Comparison of ENCODE assay signal across 11 mouse cellular contexts in the genomic region with DNA sequence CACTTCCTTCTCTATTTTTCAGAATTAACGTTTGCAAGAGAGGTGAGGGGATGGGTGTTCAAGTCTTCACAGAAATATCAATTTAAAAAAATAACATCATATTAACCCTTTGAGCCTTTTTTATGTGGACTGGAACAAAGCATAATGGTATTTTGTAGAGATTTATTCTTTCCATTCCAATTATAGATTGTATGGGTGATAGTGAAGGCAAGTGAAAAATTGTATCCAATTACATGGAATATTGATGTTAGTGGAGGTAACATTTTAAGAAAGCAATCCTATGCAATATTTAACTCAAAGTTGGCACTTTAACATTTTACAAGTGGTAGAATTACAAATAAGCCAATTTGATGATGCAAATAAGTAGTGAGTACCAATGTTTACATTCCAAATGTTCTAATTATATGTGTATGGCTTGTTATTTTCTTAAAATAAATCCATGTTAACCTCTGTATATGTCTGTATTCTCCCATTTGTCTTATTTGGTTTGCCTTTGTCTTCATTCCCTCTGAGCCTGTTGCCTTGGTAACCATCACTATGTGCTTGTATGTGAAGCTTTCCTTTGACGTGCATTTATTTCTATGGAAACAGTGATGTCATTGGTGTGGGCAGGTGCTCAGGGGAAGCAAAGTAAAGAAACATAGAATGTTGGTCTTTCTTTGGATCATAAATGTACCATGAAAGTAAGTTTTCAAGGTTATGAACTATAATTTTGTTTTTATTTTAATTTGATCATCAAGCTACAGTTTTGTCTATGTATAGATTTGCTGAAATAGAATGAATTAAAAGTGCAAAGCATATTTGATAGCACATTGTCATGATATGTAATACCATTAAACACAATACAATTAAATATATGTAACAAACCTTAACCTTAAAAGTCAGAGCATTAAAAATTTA.
A peak's percentile ranks its signal among the peaks of the same experiment; 100 is the strongest.
DNase-seq lines count a peak whose midpoint lies in the region; ATAC-seq and TF ChIP-seq lines count a peak whose summit lies in the region.
"Had no signal": no experiment of that assay in that cellular context is flagged by ENCODE, and none has a peak within 500 bp of the region (broad histone marks: within the 10 kb centered on the region; RNA-seq: fewer than 3 reads in every experiment).

No protein-coding gene starts in this region.

- H3K4me3 ChIP-seq in hindbrain, embryonic 14.5 days (replicated peaks; ENCODE audit: low read length) = no peak overlapping the region
- H3K4me3 ChIP-seq in midbrain, embryonic 16.5 days (ENCODE audit: low read depth, low read length) = no peak overlapping the region
- no peak overlapping the region for H3K4me3 ChIP-seq in gastrocnemius, adult 2 months
- H3K4me3 ChIP-seq: embryonic facial prominence, embryonic 15.5 days; limb, embryonic 10.5 days had no signal

- peak; percentile 19 for DNase-seq in CD4-positive, CD25-positive, alpha-beta regulatory T cell, adult 2 months (ENCODE audit: low read depth, low spot score)
- peak; percentile 72 for DNase-seq in brain, embryonic 18.5 days (ENCODE audit: low read depth, low spot score)
- DNase-seq in hindbrain, embryonic 14.5 days (ENCODE audit: low spot score) = peak; percentile 81
- no peak for DNase-seq in ovary, postnatal 36 days (ENCODE audit: low spot score)
- no peak for DNase-seq in gastrocnemius, adult 2 months
- no peak for DNase-seq in kidney, postnatal 25 days

- H3K36me3 ChIP-seq in hindbrain, embryonic 14.5 days (replicated peaks; ENCODE audit: control insufficient read depth, insufficient read depth) = no peaks in the 10 kb centered on the region
- no peaks in the 10 kb centered on the region for H3K36me3 ChIP-seq in midbrain, embryonic 16.5 days (ENCODE audit: control insufficient read depth, insufficient read depth, low read length)
- H3K36me3 ChIP-seq: embryonic facial prominence, embryonic 15.5 days; limb, embryonic 10.5 days had no signal

- H3K27ac ChIP-seq in hindbrain, embryonic 14.5 days = no peak overlapping the region
- H3K27ac ChIP-seq in midbrain, embryonic 16.5 days (ENCODE audit: low read length) = no peak overlapping the region
- H3K27ac ChIP-seq in gastrocnemius, adult 2 months = no peak overlapping the region
- H3K27ac ChIP-seq: embryonic facial prominence, embryonic 15.5 days; limb, embryonic 10.5 days had no signal

- H3K4me2 ChIP-seq in hindbrain, embryonic 14.5 days (replicated peaks) = no peak overlapping the region
- H3K4me2 ChIP-seq in midbrain, embryonic 16.5 days (ENCODE audit: low read length) = no peak overlapping the region
- H3K4me2 ChIP-seq: embryonic facial prominence, embryonic 15.5 days had no signal

- H3K9ac ChIP-seq in hindbrain, embryonic 14.5 days = no peak overlapping the region
- no peak overlapping the region for H3K9ac ChIP-seq in midbrain, embryonic 16.5 days (ENCODE audit: low read depth, low read length)
- H3K9ac ChIP-seq: embryonic facial prominence, embryonic 15.5 days had no signal

- intact Hi-C loops in gastrocnemius, adult 2 months (cut with DNase I) = no loop called here

- TF ChIP-seq CTCF in gastrocnemius, adult 2 months (IDR thresholded peaks at IDR 0.05) = no peak

- WGBS in hindbrain, embryonic 14.5 days = 37% methylated on average over 2 of the region's 2 CpGs
- WGBS in midbrain, embryonic 16.5 days = 36% methylated on average over 2 of the region's 2 CpGs

- H3K9me3 ChIP-seq in hindbrain, embryonic 14.5 days (ENCODE audit: control insufficient read depth, low read length) = no peaks in the 10 kb centered on the region
- no peaks in the 10 kb centered on the region for H3K9me3 ChIP-seq in midbrain, embryonic 16.5 days (replicated peaks; ENCODE audit: control insufficient read depth, low read length, poor library complexity, severe bottlenecking)
- H3K9me3 ChIP-seq: embryonic facial prominence, embryonic 15.5 days; limb, embryonic 10.5 days had no signal

- no peak for ATAC-seq in CD4-positive, CD25-positive, alpha-beta regulatory T cell, adult 4 months
- peak; percentile 97 for ATAC-seq in hindbrain, embryonic 14.5 days (ENCODE audit: low FRiP score)
- ATAC-seq in midbrain, embryonic 16.5 days = peak; percentile 98
- ATAC-seq: intestine, postnatal 0 days had no signal

- no peaks in the 10 kb centered on the region for H3K4me1 ChIP-seq in hindbrain, embryonic 14.5 days (replicated peaks; ENCODE audit: control insufficient read depth, insufficient read depth, low read length)
- 0 out of 2 replicates have a peak, but pooled peaks cover 2% of the 10 kb centered on the region for H3K4me1 ChIP-seq in midbrain, embryonic 16.5 days (ENCODE audit: control insufficient read depth, insufficient read depth, low read length)
- H3K4me1 ChIP-seq: embryonic facial prominence, embryonic 15.5 days; limb, embryonic 10.5 days had no signal

- no peaks in the 10 kb centered on the region for H3K27me3 ChIP-seq in hindbrain, embryonic 14.5 days (ENCODE audit: control insufficient read depth, insufficient read depth, low read length)
- H3K27me3 ChIP-seq in midbrain, embryonic 16.5 days (ENCODE audit: control insufficient read depth, insufficient read depth, low read depth, low read length) = no peaks in the 10 kb centered on the region
- H3K27me3 ChIP-seq: embryonic facial prominence, embryonic 15.5 days had no signal

Comparison
In these comparisons a context has a peak if more than half of its experiments do, and no peak if none do; other contexts are left out.
1. DNase-seq: peak in CD4-positive, CD25-positive, alpha-beta regulatory T cell, adult 2 months (single experiment), brain, embryonic 18.5 days (single experiment) and hindbrain, embryonic 14.5 days (single experiment); none in ovary, postnatal 36 days (single experiment), gastrocnemius, adult 2 months (single experiment) and kidney, postnatal 25 days (0 of 2).